Mouse (Mus musculus) intestine, embryonic 14.5 days (tissue): ENCODE measurements around the gene Rsad2. TPM values are rescaled to one million over a fixed set of nuclear protein-coding genes. Genes with fewer than 3 reads are reported as not detected.
"Not testable (repeated sequence)": the region's sequence is repeated elsewhere in the genome, so short reads cannot be mapped to it uniquely, and the experiment has no call there.

Experiments
- ATAC-seq: fragments of 200-750 bp; cut with Nextera tagmentation; replicated peaks from 2 replicates; pipeline ENCODE4 v1.8.0; 2017; ENCODE audit warnings: low read depth, moderate number of reproducible peaks, moderate TSS enrichment, moderate library complexity; ENCODE audit not compliant: low FRiP score, low TSS enrichment
- DNase-seq: peaks from one replicate; pipeline ENCODE4 v3.0.0-alpha.2; 2018; ENCODE audit warnings: low spot score
- H3K27ac ChIP-seq: fragments of 300-500 bp; sonication (generic); 2 replicates; pipeline ENCODE4 v1.5.1; 2014; ENCODE audit warnings: low read depth, mild to moderate bottlenecking, control low read depth
- H3K27me3 ChIP-seq: fragments of 300-500 bp; sonication (generic); replicated peaks from 2 replicates; pipeline ENCODE4 v1.6.1; 2014; ENCODE audit warnings: low read length, control low read depth; ENCODE audit not compliant: control insufficient read depth, insufficient read depth
- H3K36me3 ChIP-seq: fragments of 300-500 bp; sonication (generic); 2 replicates; pipeline ENCODE4 v1.6.1; 2014; ENCODE audit warnings: low read length, control low read depth; ENCODE audit not compliant: control insufficient read depth, insufficient read depth
- H3K4me1 ChIP-seq: fragments of 300-500 bp; sonication (generic); replicated peaks from 2 replicates; pipeline ENCODE4 v1.6.1; 2014; ENCODE audit warnings: low read length, control low read depth, mixed read lengths; ENCODE audit not compliant: control insufficient read depth, insufficient read depth
- H3K4me2 ChIP-seq: fragments of 300-500 bp; sonication (generic); 2 replicates; pipeline ENCODE4 v1.6.1; 2014; ENCODE audit warnings: low read length
- H3K4me3 ChIP-seq: fragments of 300-500 bp; sonication (generic); 2 replicates; pipeline ENCODE4 v1.5.1; 2014; ENCODE audit warnings: low read depth, low read length, control low read depth, mixed read lengths
- H3K9ac ChIP-seq: fragments of 300-500 bp; sonication (generic); 2 replicates; pipeline ENCODE4 v1.6.1; 2014; ENCODE audit warnings: mild to moderate bottlenecking, low read length
- H3K9me3 ChIP-seq: fragments of 300-500 bp; sonication (generic); 2 replicates; pipeline ENCODE4 v1.6.1; 2016; ENCODE audit warnings: low read length, control low read depth; ENCODE audit not compliant: control insufficient read depth
- WGBS: fragments of 180-500 bp; shearing (Covaris S2); extraction: QIAGEN DNeasy Blood & Tissue Kit; methylation state at CpG from one replicate; pipeline ENCODE4 v1.1.7; 2014; 5-methylcytosine and 5-hydroxymethylcytosine counted together
- polyA plus RNA-seq: library from polyadenylated mRNA; unstranded; fragments of >200 nt; fragmentation: Nextera tagmentation; extraction: Ambion mirVana; gene quantifications from 2 replicates; pipeline ENCODE4 v1.2.1, GENCODE M21; 2014

Gene Rsad2
- polyA plus RNA-seq, 1 experiment from 2014 or later, result 1.8 TPM

DNA sequence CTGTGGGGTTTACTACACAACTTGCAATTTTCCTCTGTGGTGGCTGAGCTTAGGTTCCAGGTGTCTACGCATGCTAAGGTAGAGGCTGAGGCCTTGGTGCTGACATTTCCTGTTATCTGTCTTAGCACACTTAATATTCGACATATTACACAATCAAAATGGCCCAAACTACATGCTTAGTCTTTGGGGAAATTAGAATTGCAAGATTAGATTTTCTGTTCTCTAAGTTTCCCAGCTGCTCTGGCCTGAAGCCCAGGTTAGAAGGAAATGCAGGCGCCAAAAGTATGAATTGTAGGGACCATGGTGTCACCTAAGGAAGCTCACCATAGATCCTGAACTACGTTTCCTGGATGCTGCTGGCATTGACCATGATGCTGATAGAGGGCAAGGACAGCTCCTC lies 19.9 kb downstream of the Rsad2 start:
- no peak overlapping the region for H3K9ac ChIP-seq
- ATAC-seq (no peak), DNase-seq (no peak)
- H3K4me2 ChIP-seq, result no peak overlapping the region
- no peaks in the 10 kb centered on the region; the same call in 1 of the 2 replicates for H3K4me1 ChIP-seq
- no peaks in the 10 kb centered on the region for H3K9me3 ChIP-seq
- no peak overlapping the region for H3K4me3 ChIP-seq
- no peaks in the 10 kb centered on the region for H3K36me3 ChIP-seq
- no peaks in the 10 kb centered on the region for H3K27me3 ChIP-seq
- no peak overlapping the region for H3K27ac ChIP-seq
- 85% methylated on average over 4 of the region's 4 CpGs for WGBS

DNA sequence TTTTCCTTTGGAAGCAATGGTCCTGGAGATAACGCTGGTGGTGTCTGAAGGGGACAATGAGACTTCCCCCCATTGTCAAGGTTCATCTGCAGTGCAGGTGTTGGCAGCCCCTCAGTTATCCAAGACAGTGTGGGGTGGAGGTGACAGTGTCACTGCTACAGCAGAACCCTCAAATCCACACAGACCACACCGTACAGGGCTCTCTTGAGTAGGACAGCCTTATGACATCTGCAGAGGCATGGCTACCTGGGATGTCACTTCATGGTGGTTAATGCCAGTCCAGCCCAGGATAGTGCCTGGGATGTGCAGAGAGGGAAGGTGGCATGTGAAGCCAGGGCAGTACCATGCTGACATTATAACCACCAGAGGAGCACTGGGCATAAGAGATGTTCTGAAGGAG lies 27.5 kb downstream of the Rsad2 start:
- 88% methylated on average over 2 of the region's 2 CpGs for WGBS
- not testable (repeated sequence) for H3K36me3 ChIP-seq, DNase-seq, H3K27ac ChIP-seq, H3K9me3 ChIP-seq, H3K27me3 ChIP-seq, H3K4me3 ChIP-seq, H3K9ac ChIP-seq, H3K4me1 ChIP-seq, ATAC-seq, H3K4me2 ChIP-seq

DNA sequence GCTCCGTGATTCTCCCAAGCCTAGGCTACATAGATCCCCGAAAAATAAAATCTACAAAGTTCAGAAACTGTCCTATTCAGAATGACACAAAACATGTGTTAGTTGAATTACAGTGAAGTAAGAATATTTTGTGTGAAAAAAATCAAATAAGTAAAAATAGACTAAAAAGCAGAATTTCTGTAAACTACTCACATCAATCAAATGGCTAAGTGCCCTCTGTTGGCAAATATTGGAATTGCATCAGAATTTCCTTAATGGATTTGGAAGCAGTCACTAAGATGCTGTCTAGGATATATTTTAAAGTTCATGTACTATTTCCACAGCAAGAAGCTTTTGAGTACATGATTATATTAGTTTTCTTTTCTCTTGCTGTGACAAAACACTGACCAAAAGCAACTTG lies 31.4 kb downstream of the Rsad2 start:
- H3K4me1 ChIP-seq, result no peaks in the 10 kb centered on the region
- H3K27ac ChIP-seq, result no peak overlapping the region
- H3K9me3 ChIP-seq, result no peaks in the 10 kb centered on the region
- no peaks in the 10 kb centered on the region for H3K36me3 ChIP-seq
- WGBS, result 79% methylated on average over 2 of the region's 2 CpGs
- no peak overlapping the region for H3K9ac ChIP-seq
- no peak for DNase-seq
- no peaks in the 10 kb centered on the region for H3K27me3 ChIP-seq
- H3K4me2 ChIP-seq, result no peak overlapping the region
- no peak overlapping the region for H3K4me3 ChIP-seq
- no peak for ATAC-seq

DNA sequence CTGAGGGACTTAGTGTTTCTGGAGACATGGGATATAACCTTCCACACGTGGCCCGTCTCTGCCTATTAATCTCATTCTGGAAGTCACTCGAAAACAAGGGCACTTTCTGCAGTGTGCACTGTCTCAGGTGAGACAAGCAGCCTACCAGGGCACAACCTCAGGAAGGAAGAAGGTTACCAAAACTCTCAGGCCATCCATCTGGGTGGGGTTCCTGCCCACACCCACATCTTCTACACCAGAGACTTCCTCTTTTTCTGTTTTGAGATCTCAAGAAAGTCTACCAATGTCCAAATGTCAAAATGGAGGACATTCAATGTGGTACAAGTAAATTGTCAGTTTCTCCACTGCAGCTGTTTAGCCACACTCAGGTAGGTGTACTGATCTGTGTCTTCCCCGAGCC lies 37.9 kb downstream of the Rsad2 start:
- no peaks in the 10 kb centered on the region for H3K27me3 ChIP-seq
- no peaks in the 10 kb centered on the region for H3K9me3 ChIP-seq
- H3K4me1 ChIP-seq, result peaks cover 7% of the 10 kb centered on the region
- ATAC-seq (no peak), DNase-seq (no peak)
- H3K4me2 ChIP-seq, result no peak overlapping the region
- H3K36me3 ChIP-seq, result no peaks in the 10 kb centered on the region
- 83% methylated on average over 4 of the region's 4 CpGs for WGBS
- no peak overlapping the region for H3K4me3 ChIP-seq
- no peak overlapping the region for H3K9ac ChIP-seq
- H3K27ac ChIP-seq, result no peak overlapping the region

DNA sequence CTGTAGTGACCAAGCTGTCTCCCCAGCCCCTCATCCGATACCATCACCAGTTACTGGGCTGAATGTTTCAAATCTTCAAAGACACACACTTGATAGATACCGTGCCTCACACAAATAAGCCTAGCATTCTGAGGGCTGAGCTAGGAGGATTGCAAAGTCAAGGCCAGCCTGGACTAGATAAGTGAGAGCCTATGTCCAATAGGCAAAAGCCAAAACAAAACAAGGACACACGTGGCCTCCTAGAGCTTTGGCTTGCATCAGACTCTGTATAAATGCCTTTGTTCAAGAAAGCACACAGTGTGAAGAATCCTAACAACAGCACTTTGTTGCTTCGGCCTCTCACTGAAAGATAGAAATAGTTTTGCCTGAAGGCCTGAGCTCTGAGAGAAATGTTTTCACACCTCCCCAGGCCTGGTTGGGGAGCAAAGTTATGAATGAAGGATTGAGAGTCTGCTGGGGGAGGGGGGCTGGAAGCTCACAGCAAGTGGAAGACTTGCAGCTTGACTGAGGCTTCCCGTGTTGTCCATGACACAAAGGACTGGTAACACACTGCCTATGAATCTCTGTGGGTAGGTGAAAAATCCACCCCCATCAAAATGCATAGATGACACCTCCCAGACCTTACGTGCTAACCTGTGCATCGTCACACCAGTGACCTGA lies 39.5 kb downstream of the Rsad2 start:
- Histone ChIP-seq H3K4me2 (no peak overlapping the region), H3K27me3 (no peaks in the 10 kb centered on the region), H3K9ac (no peak overlapping the region), H3K9me3 (no peaks in the 10 kb centered on the region), H3K4me1 (peaks cover 16% of the 10 kb centered on the region), H3K27ac (no peak overlapping the region), H3K4me3 (no peak overlapping the region), H3K36me3 (no peaks in the 10 kb centered on the region; the same call in 1 of the 2 replicates)
- DNase-seq (no peak), ATAC-seq (no peak)
- WGBS, result 68% methylated on average over 7 of the region's 7 CpGs

DNA sequence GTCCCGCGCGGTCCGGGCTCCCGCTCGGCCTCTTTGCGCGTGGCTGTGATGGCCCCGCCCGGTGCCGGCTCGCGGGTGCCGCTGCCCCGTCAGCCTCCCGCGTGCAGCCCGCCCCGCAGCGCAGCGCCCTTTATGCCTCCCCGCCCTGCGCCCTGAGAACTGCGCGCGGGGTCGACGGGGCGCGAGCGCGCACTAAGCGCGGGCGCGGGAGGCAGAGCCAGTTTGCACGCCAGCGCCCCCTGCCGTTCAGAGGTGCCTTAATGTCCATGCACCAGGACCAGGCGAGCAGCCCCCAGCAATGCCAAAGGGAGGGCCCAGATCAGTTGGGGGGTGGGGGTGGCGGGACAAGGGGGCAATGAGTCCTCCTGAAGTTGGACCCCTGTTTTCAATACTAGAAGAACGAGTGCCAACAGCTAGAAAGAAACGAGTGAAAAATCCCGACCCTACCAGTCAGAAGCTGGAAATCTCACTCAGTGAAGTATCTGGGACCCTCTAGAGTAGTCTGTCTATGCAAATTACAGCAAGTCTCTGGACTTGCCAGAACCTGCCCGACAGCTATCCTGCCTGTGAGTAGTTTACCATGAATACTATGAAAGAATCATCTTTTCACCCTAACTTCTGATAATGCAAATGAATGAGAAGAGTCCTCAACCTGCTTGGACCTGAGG lies 41.0 kb downstream of the Rsad2 start, which contains the start of gene Rnf144a:
Rnf144a (minus strand) TSS at position 151 of the 668 bp plus-strand sequence.
- H3K27me3 ChIP-seq, result no peaks in the 10 kb centered on the region
- no peaks in the 10 kb centered on the region; the same call in 1 of the 2 replicates for H3K36me3 ChIP-seq
- H3K9me3 ChIP-seq, result no peaks in the 10 kb centered on the region
- DNase-seq (peak; percentile 98), ATAC-seq (peak; percentile 91)
- peak within 1 kb of the TSS; percentile 54; the same call in 1 of the 2 replicates for H3K27ac ChIP-seq
- peak within 1 kb of the TSS; percentile 78 for H3K4me3 ChIP-seq
- peak within 1 kb of the TSS; percentile 95 for H3K9ac ChIP-seq
- WGBS, result under 1% methylated on average over 42 of the region's 45 CpGs
- peak within 1 kb of the TSS; percentile 71 for H3K4me2 ChIP-seq
- peaks cover 19% of the 10 kb centered on the region for H3K4me1 ChIP-seq

DNA sequence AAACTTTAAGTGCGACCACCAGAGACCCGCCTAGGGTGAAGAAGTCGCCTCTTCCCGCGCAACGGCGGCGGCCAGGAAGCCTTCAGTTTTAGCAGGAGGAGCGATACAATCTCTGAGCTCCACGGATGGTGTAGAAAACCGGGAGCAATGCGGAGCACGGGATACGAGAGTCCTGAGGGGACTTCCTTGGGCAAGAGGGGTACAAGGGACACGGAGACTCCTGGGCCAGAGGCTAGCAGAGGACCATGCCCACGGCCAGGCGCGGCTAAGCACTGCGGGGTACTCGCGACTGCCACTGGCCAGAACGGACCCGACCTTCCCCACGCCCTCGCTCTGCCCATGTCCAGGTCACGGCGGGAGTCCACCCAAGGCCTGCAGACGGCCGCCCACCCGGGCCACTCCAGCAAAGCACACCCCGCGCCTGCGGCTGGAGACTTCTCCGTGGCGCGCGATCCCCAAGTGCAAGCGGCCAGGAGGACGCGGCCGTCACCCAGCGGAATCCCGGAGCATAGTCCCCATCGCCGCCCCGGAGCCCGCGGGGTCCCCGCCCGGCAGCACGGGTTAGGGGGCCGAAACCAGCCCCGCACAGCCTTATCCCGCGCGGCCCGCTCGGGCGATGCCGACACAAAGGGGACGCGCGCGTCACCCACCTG lies 41.7 kb downstream of the Rsad2 start:
- H3K9ac ChIP-seq, result peak overlapping the region; percentile 95
- DNase-seq (peak; percentile 84), ATAC-seq (peak; percentile 75)
- peak overlapping the region; percentile 78 for H3K4me3 ChIP-seq
- no peaks in the 10 kb centered on the region for H3K9me3 ChIP-seq
- H3K27me3 ChIP-seq, result no peaks in the 10 kb centered on the region
- H3K4me1 ChIP-seq, result peaks cover 23% of the 10 kb centered on the region
- no peaks in the 10 kb centered on the region; the same call in 1 of the 2 replicates for H3K36me3 ChIP-seq
- H3K4me2 ChIP-seq, result peak overlapping the region; percentile 71
- WGBS, result under 1% methylated on average over 59 of the region's 64 CpGs
- H3K27ac ChIP-seq, result peak overlapping the region; percentile 54; the same call in 1 of the 2 replicates

DNA sequence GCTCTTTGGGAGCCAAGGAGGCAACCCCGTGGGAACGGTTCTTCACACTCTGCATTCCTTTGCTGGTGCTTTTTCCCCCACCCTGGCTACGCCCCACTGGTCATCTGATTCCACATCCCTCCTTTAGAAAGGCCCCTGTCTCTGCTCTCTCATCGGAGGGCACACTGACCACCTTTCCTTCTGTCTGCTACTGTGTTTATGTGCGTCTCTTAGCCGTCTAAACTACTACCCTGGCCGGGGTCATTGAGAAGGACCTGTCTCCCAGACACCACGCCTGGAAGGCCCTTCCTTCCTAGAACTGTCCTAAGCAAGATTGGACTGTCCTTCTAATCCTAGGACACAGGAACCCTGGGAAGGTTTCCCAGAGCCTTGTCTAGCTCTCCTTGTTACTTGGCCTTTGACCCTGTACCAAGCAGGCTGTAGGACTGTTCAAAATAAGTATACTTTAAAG lies 42.3 kb downstream of the Rsad2 start:
- Histone ChIP-seq H3K36me3 (no peaks in the 10 kb centered on the region; the same call in 1 of the 2 replicates), H3K4me3 (peak overlapping the region; percentile 78), H3K27ac (no peak overlapping the region), H3K9ac (peak overlapping the region; percentile 95), H3K27me3 (no peaks in the 10 kb centered on the region), H3K9me3 (no peaks in the 10 kb centered on the region), H3K4me1 (peaks cover 26% of the 10 kb centered on the region), H3K4me2 (peak overlapping the region; percentile 71)
- DNase-seq (no peak), ATAC-seq (0 out of 2 replicates have a peak, but pooled peaks have one; percentile 21)
- WGBS, result 6% methylated on average over 8 of the region's 8 CpGs
